Mouse (Mus musculus): ENCODE results near the gene Insrr. TPM values are rescaled to one million over a fixed set of nuclear protein-coding genes. Genes with fewer than 3 reads are reported as not detected.
A peak's percentile ranks its signal among the peaks of the same experiment; 100 is the strongest.

The Insrr gene
- polyA plus RNA-seq, 1 experiment, result not detected

DNA sequence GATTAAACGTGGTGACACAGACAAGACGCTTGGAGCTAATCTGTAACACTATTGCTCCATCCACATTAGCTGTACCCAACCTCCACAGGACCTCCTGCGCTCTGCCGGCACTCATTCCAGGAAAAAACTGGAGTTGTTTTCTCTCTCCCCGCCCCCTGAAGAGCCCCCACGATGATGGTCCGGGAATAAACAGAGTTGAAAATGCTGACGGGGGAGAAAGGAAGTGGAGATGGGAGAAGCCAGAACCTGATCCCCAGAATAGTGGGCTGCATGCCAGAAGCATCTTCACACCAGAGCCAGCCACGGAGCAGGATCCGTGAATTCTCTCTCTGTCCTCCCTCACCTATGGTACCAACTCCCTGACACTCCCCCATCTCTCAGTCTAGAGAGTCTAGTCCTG lies 32.2 kb upstream of the Insrr start:
- no peak overlapping the region for H3K9ac ChIP-seq (ENCODE audit: low read depth, poor library complexity, severe bottlenecking)
- TF ChIP-seq POLR2A (IDR thresholded peaks at IDR 0.05; ENCODE audit: insufficient read depth, low read length) (no peak), CTCF (IDR thresholded peaks at IDR 0.05; ENCODE audit: low read depth, low read length) (no peak), EP300 (IDR thresholded peaks at IDR 0.05; ENCODE audit: insufficient read depth, low read depth, low read length) (no peak)
- no peaks in the 10 kb centered on the region for H3K9me3 ChIP-seq (replicated peaks; ENCODE audit: control insufficient read depth, insufficient read depth, low read length, poor library complexity, severe bottlenecking)
- H3K4me1 ChIP-seq (ENCODE audit: control insufficient read depth, insufficient read depth, low read length), result no peaks in the 10 kb centered on the region
- H3K36me3 ChIP-seq (ENCODE audit: control insufficient read depth, insufficient read depth, low read length, poor library complexity, severe bottlenecking), result no peaks in the 10 kb centered on the region
- H3K27ac ChIP-seq (ENCODE audit: insufficient read depth, low read length), result no peak overlapping the region
- peaks cover 1% of the 10 kb centered on the region for H3K27me3 ChIP-seq (ENCODE audit: control insufficient read depth, insufficient read depth, low read length, poor library complexity, severe bottlenecking)
- no peak overlapping the region for H3K4me3 ChIP-seq (ENCODE audit: low read depth, low read length)

DNA sequence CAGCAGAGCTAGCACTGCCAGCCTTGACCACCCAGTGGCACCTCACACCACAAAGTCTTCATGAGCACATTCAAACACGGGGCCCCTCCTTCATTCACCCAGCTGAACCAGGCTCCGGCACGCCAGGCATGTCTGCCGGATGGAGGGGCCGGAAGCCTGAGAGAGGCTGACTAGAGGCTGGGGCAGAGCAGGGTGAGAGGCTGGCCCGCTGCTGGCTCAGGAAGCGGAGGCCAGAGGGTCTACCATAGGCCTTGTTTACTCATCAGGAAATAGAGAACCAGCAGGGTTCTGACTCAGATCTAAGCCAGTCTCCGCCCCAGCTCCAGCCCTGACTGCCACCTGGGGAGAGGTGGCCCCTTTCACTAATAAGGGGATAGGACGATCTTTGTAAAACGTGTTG lies 31.7 kb upstream of the Insrr start:
- Histone ChIP-seq H3K9ac (ENCODE audit: low read depth, poor library complexity, severe bottlenecking) (no peak overlapping the region), H3K4me3 (ENCODE audit: low read depth, low read length) (no peak overlapping the region), H3K4me1 (ENCODE audit: control insufficient read depth, insufficient read depth, low read length) (no peaks in the 10 kb centered on the region), H3K36me3 (ENCODE audit: control insufficient read depth, insufficient read depth, low read length, poor library complexity, severe bottlenecking) (no peaks in the 10 kb centered on the region), H3K27me3 (ENCODE audit: control insufficient read depth, insufficient read depth, low read length, poor library complexity, severe bottlenecking) (peaks cover 1% of the 10 kb centered on the region), H3K9me3 (replicated peaks; ENCODE audit: control insufficient read depth, insufficient read depth, low read length, poor library complexity, severe bottlenecking) (no peaks in the 10 kb centered on the region), H3K27ac (ENCODE audit: insufficient read depth, low read length) (no peak overlapping the region)
- no peak for TF ChIP-seq POLR2A (IDR thresholded peaks at IDR 0.05; ENCODE audit: insufficient read depth, low read length)
- TF ChIP-seq EP300 (IDR thresholded peaks at IDR 0.05; ENCODE audit: insufficient read depth, low read depth, low read length), result no peak
- no peak for TF ChIP-seq CTCF (IDR thresholded peaks at IDR 0.05; ENCODE audit: low read depth, low read length)

DNA sequence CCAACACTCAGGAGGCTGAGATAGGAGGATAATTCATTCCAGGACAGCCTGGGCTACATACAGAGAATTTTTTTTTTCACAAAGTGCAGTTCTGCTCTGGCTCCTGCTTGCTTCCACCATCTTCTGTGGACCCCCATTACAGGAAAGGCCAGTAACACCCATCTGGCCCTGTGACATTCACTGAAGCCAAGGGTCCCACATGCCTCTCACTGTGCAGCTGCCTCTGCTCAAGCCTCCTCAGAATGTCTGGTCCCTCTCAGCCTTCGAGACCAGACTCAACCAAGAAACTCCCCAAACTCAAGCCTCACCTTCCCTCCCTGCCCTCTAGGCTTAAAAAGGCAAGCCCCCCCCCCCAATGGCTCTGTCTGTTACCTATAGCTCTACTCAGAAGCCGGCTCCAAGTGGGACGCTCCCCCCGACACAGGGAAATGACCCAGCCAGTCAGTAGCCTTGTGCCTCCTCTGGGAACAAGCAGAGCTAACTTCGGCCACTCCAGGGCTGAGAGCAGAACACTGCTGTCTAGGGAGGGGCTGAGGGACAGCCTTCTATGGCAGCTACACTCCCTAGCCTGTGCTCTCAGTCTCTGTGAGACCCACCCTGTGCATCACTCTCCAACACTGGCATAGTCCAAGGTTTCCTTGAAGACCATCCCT lies 31.0 kb upstream of the Insrr start:
- Histone ChIP-seq H3K27ac (ENCODE audit: insufficient read depth, low read length) (no peak overlapping the region), H3K4me3 (ENCODE audit: low read depth, low read length) (no peak overlapping the region), H3K27me3 (ENCODE audit: control insufficient read depth, insufficient read depth, low read length, poor library complexity, severe bottlenecking) (peaks cover 1% of the 10 kb centered on the region), H3K4me1 (ENCODE audit: control insufficient read depth, insufficient read depth, low read length) (no peaks in the 10 kb centered on the region), H3K9ac (ENCODE audit: low read depth, poor library complexity, severe bottlenecking) (no peak overlapping the region), H3K9me3 (replicated peaks; ENCODE audit: control insufficient read depth, insufficient read depth, low read length, poor library complexity, severe bottlenecking) (no peaks in the 10 kb centered on the region), H3K36me3 (ENCODE audit: control insufficient read depth, insufficient read depth, low read length, poor library complexity, severe bottlenecking) (no peaks in the 10 kb centered on the region)
- TF ChIP-seq POLR2A (IDR thresholded peaks at IDR 0.05; ENCODE audit: insufficient read depth, low read length) (no peak), CTCF (IDR thresholded peaks at IDR 0.05; ENCODE audit: low read depth, low read length) (no peak)

DNA sequence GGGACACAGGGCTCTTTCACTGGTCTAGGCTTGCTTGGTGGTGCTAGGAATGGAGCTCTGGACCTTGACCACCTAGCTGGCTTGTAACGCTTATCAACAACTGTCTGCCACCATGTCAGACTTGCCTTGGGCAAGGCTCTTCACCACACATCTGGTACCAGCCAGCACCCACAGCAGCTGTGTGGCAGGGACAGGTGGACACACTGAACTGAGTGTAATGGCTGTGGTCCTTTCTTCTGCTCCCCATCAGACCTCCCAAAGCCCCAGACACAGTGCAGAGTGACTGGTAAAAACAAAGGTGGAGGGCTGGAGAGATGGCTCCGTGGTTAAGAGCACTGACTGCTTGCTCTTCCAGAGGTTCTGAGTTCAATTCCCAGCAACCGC lies 30.5 kb upstream of the Insrr start:
- Histone ChIP-seq H3K4me3 (ENCODE audit: low read depth, low read length) (no peak overlapping the region), H3K27me3 (ENCODE audit: control insufficient read depth, insufficient read depth, low read length, poor library complexity, severe bottlenecking) (peaks cover 1% of the 10 kb centered on the region), H3K27ac (ENCODE audit: insufficient read depth, low read length) (no peak overlapping the region), H3K36me3 (ENCODE audit: control insufficient read depth, insufficient read depth, low read length, poor library complexity, severe bottlenecking) (no peaks in the 10 kb centered on the region), H3K4me1 (ENCODE audit: control insufficient read depth, insufficient read depth, low read length) (no peaks in the 10 kb centered on the region), H3K9me3 (replicated peaks; ENCODE audit: control insufficient read depth, insufficient read depth, low read length, poor library complexity, severe bottlenecking) (no peaks in the 10 kb centered on the region), H3K9ac (ENCODE audit: low read depth, poor library complexity, severe bottlenecking) (no peak overlapping the region)
- TF ChIP-seq POLR2A (IDR thresholded peaks at IDR 0.05; ENCODE audit: insufficient read depth, low read length) (no peak), CTCF (IDR thresholded peaks at IDR 0.05; ENCODE audit: low read depth, low read length) (no peak), EP300 (IDR thresholded peaks at IDR 0.05; ENCODE audit: insufficient read depth, low read depth, low read length) (no peak)

DNA sequence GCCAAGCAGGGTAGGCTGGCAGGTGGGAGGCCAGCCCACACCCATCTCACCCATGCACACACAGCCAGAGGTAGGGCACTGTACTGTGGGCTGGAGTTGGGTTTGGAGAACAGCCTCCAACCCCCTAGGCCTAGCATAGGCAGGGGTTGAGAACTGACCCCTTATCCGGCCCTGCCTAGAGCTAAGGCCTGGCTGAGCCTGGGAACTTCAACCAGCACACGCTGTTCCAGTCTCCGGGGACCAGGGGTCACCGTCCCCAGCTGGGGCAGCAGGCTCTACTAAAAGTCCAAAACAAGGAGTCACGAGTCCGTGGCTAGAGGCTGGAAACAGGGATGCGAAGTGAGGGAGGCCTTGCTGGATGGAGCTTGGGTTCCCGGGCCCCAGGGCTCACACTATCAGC lies 29.0 kb upstream of the Insrr start:
- Histone ChIP-seq H3K27ac (ENCODE audit: insufficient read depth, low read length) (no peak overlapping the region), H3K9me3 (replicated peaks; ENCODE audit: control insufficient read depth, insufficient read depth, low read length, poor library complexity, severe bottlenecking) (no peaks in the 10 kb centered on the region), H3K4me3 (ENCODE audit: low read depth, low read length) (no peak overlapping the region), H3K4me1 (ENCODE audit: control insufficient read depth, insufficient read depth, low read length) (no peaks in the 10 kb centered on the region), H3K9ac (ENCODE audit: low read depth, poor library complexity, severe bottlenecking) (no peak overlapping the region), H3K36me3 (ENCODE audit: control insufficient read depth, insufficient read depth, low read length, poor library complexity, severe bottlenecking) (no peaks in the 10 kb centered on the region), H3K27me3 (ENCODE audit: control insufficient read depth, insufficient read depth, low read length, poor library complexity, severe bottlenecking) (peaks cover 1% of the 10 kb centered on the region)
- TF ChIP-seq EP300 (IDR thresholded peaks at IDR 0.05; ENCODE audit: insufficient read depth, low read depth, low read length), result no peak
- no peak for TF ChIP-seq POLR2A (IDR thresholded peaks at IDR 0.05; ENCODE audit: insufficient read depth, low read length)
- TF ChIP-seq CTCF (IDR thresholded peaks at IDR 0.05; ENCODE audit: low read depth, low read length), result no peak

DNA sequence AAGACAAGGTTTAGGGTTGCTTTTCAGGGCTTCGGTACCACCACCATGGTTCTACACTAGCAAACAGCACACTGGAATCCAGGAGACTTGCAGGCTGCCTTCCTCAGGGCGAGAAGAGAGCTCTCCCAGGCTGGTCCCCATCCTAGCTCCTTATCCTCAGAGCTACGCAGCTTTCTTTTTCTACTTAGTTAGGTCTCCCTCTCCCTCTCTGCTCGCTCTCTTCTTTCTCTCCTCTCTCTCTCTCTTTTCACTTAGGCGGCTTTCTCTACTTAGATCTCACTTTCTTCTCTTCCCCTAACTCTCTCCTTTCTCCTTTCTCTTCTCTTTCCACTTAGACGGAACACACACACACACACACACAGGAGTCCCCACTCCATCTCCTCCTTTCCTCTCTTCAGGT lies 28.3 kb upstream of the Insrr start:
- H3K9me3 ChIP-seq (replicated peaks; ENCODE audit: control insufficient read depth, insufficient read depth, low read length, poor library complexity, severe bottlenecking), result no peaks in the 10 kb centered on the region
- H3K4me3 ChIP-seq (ENCODE audit: low read depth, low read length), result peak overlapping the region; percentile 47
- TF ChIP-seq POLR2A (IDR thresholded peaks at IDR 0.05; ENCODE audit: insufficient read depth, low read length) (no peak), EP300 (IDR thresholded peaks at IDR 0.05; ENCODE audit: insufficient read depth, low read depth, low read length) (no peak), CTCF (IDR thresholded peaks at IDR 0.05; ENCODE audit: low read depth, low read length) (no peak)
- no peaks in the 10 kb centered on the region for H3K36me3 ChIP-seq (ENCODE audit: control insufficient read depth, insufficient read depth, low read length, poor library complexity, severe bottlenecking)
- no peaks in the 10 kb centered on the region for H3K4me1 ChIP-seq (ENCODE audit: control insufficient read depth, insufficient read depth, low read length)
- peak overlapping the region; percentile 52 for H3K9ac ChIP-seq (ENCODE audit: low read depth, poor library complexity, severe bottlenecking)
- peaks cover 1% of the 10 kb centered on the region for H3K27me3 ChIP-seq (ENCODE audit: control insufficient read depth, insufficient read depth, low read length, poor library complexity, severe bottlenecking)
- no peak overlapping the region for H3K27ac ChIP-seq (ENCODE audit: insufficient read depth, low read length)
